Mouse (Mus musculus) heart, embryonic 15.5 days (tissue): ENCODE measurements around the gene Sgms2. TPM values are rescaled to one million over a fixed set of nuclear protein-coding genes. Genes with fewer than 3 reads are reported as not detected.
A peak's percentile ranks its signal among the peaks of the same experiment; 100 is the strongest.

Source experiments
- ATAC-seq: fragments of 200-750 bp; cut with Nextera tagmentation; replicated peaks from 2 replicates; pipeline ENCODE4 v1.8.0; 2017; ENCODE audit warnings: low read depth, moderate TSS enrichment; ENCODE audit not compliant: insufficient number of reproducible peaks, insufficient read depth, low FRiP score
- H3K27ac ChIP-seq: fragments of 300-500 bp; sonication (generic); 2 replicates; pipeline ENCODE4 v1.5.1; 2015; ENCODE audit warnings: mild to moderate bottlenecking, inconsistent platforms
- H3K27me3 ChIP-seq: fragments of 300-500 bp; sonication (generic); 2 replicates; pipeline ENCODE4 v1.6.1; 2015; ENCODE audit warnings: inconsistent platforms
- H3K36me3 ChIP-seq: fragments of 300-500 bp; sonication (generic); 2 replicates; pipeline ENCODE4 v1.6.1; 2015; ENCODE audit warnings: mild to moderate bottlenecking, inconsistent platforms
- H3K4me1 ChIP-seq: fragments of 300-500 bp; sonication (generic); replicated peaks from 2 replicates; pipeline ENCODE4 v1.6.1; 2015; ENCODE audit warnings: inconsistent platforms
- H3K4me2 ChIP-seq: fragments of 300-500 bp; sonication (generic); 2 replicates; pipeline ENCODE4 v1.6.1; 2015; ENCODE audit warnings: inconsistent platforms, mild to moderate bottlenecking, moderate library complexity
- H3K4me3 ChIP-seq: fragments of 300-500 bp; sonication (generic); 2 replicates; pipeline ENCODE4 v1.5.1; 2015; ENCODE audit warnings: mild to moderate bottlenecking, inconsistent platforms
- H3K9ac ChIP-seq: fragments of 300-500 bp; sonication (generic); 2 replicates; pipeline ENCODE4 v1.6.1; 2015; ENCODE audit warnings: mild to moderate bottlenecking, inconsistent platforms
- H3K9me3 ChIP-seq: fragments of 300-500 bp; sonication (generic); replicated peaks from 2 replicates; pipeline ENCODE4 v1.6.1; 2016; ENCODE audit warnings: inconsistent platforms
- WGBS: fragments of 180-500 bp; shearing (Covaris S2); methylation state at CpG from one replicate; pipeline ENCODE4 v1.1.7; 2015; ENCODE audit warnings: mixed read lengths; 5-methylcytosine and 5-hydroxymethylcytosine counted together
- polyA plus RNA-seq: library from polyadenylated mRNA; unstranded; fragments of >200 nt; fragmentation: Nextera tagmentation; extraction: Ambion mirVana; gene quantifications from 2 replicates; pipeline ENCODE4 v1.2.1, GENCODE M21; 2015

Sgms2 gene
- polyA plus RNA-seq, 1 experiment from 2014 or later: 1.8 TPM

DNA sequence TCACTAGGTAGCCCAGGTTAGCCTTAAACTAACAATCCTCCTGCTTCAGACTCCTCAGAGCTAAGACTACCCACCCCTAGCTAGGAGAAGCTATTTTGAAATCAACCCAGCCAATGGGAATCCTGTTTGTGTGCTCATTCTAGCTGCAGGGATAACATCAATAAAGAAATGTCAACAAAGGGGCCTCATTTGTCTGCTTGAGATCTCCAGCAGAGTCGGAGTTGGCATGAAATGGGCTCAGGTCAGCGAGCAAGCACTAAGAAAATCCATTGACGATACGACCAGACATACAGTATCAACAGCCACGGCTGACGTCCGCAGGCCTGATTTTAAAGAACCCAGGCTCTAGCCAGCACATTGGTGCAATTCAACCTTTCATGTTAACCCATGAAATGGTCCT, 164.0 kb downstream of the Sgms2 start:
- ATAC-seq: no peak
- Histone ChIP-seq H3K27ac (no peak overlapping the region), H3K27me3 (no peaks in the 10 kb centered on the region), H3K9me3 (no peaks in the 10 kb centered on the region), H3K4me3 (no peak overlapping the region), H3K9ac (no peak overlapping the region), H3K4me1 (no peaks in the 10 kb centered on the region), H3K4me2 (no peak overlapping the region), H3K36me3 (no peaks in the 10 kb centered on the region)
- WGBS: 65% methylated on average over 7 of the region's 7 CpGs

DNA sequence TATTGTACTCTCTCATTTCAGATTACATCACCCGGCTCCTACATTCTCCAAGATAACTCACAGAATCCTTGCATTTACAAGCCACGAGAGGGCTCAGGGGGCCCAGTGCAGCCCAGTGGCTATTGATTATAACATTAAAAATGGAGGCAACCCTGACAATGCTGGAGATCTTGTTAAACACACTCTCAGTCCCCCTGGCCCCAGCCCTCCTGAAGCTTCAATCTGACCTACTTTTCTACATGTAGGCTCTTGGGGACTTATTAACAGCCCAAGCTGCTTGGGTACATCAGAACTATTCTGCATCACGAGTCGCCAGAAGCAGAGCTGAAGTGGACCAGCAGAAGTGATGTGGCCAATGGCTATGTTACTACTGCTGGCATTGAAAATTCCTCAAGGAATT, 164.6 kb downstream of the Sgms2 start:
- no peak overlapping the region for H3K27ac ChIP-seq
- WGBS: 87% methylated on average over 4 of the region's 4 CpGs
- no peaks in the 10 kb centered on the region for H3K36me3 ChIP-seq
- no peaks in the 10 kb centered on the region for H3K27me3 ChIP-seq
- H3K4me2 ChIP-seq: no peak overlapping the region
- no peak for ATAC-seq
- no peak overlapping the region for H3K9ac ChIP-seq
- H3K4me3 ChIP-seq: no peak overlapping the region
- H3K9me3 ChIP-seq: no peaks in the 10 kb centered on the region
- H3K4me1 ChIP-seq: no peaks in the 10 kb centered on the region

DNA sequence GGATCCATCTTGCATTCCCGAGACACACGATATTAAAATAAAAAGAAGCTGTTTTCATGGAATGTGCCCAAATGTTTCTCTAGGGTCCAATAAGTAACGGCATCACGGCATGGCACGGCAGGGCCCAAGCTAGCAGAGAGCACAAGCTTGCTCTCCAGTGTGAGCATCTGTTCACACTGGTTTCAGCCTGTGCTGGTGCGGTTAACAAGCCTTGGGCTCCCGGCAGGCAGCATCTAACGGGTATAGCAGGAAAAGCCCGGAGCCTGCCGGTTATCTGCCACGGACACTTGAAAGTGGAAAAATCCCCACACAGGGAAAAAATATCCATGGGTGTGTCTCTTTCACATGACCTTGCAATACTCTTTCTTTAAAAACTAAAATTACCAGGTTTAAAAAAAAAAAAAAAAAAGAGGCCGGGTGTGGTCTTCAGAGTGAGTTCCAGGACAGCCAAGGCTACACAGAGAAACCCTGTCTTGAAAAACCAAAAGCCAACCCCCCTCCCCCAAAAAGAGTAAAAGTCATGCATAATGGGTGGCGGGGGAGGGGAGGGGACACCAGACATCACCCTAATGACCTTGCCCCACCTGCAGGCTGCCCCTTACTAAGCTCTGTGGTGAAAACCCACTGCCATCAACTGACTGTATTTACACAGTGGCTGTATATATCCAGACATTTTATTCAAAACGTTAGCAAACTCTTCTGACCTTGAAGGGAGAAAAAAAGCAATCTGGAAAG, 169.0 kb downstream of the Sgms2 start:
- H3K27me3 ChIP-seq: no peaks in the 10 kb centered on the region
- 68% methylated on average over 14 of the region's 14 CpGs for WGBS
- H3K9ac ChIP-seq: no peak overlapping the region
- no peak overlapping the region for H3K27ac ChIP-seq
- H3K4me2 ChIP-seq: no peak overlapping the region
- H3K9me3 ChIP-seq: no peaks in the 10 kb centered on the region
- H3K4me3 ChIP-seq: no peak overlapping the region
- H3K36me3 ChIP-seq: no peaks in the 10 kb centered on the region
- ATAC-seq: no peak
- peaks cover 2% of the 10 kb centered on the region; the same call in 1 of the 2 replicates for H3K4me1 ChIP-seq

DNA sequence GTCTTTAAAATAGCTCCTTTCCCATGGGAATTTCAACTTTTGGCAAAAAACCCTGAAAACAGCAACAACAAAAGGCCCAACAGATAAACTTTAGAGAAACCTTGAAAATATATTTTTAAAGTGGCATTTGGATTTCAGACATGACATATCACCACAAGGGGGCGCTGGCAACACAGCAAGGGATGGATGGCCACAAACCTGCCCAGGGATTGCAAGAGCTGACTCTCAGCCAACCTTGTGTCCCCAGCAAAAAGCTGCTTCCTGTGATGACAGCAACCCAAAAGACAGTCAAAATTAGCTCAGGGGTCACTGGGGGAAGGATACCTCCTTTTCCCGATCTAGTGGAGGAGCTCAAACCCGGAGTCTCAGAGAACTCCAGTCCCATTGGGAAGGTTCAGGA, 171.0 kb downstream of the Sgms2 start:
- Histone ChIP-seq H3K36me3 (no peaks in the 10 kb centered on the region), H3K4me3 (no peak overlapping the region), H3K4me1 (peaks cover 2% of the 10 kb centered on the region), H3K9me3 (no peaks in the 10 kb centered on the region), H3K4me2 (peak overlapping the region; percentile 25; the same call in 1 of the 2 replicates), H3K27me3 (no peaks in the 10 kb centered on the region), H3K27ac (no peak overlapping the region), H3K9ac (no peak overlapping the region)
- no peak for ATAC-seq
- 5% methylated on average over 3 of the region's 3 CpGs for WGBS

DNA sequence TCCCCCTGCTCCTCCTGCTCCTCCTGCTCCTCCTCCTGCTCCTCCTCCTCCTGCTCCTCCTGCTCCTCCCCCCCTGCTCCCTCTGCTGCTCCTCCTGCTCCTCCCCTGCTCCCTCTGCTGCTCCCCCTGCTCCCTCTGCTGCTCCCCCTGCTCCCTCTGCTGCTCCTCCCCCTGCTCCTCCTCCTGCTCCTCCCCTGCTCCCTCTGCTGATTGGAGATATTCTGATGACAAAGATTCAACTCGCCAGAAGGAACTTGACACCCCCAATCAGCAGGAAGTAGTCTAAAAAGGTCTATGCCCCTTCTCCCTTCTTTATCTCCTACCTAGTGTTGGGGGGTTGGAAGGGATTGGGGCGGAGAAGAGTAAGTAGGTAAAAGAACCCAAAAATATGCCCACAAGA, 173.0 kb downstream of the Sgms2 start:
- H3K9me3 ChIP-seq: no peaks in the 10 kb centered on the region
- WGBS: 49% methylated on average over 2 of the region's 2 CpGs
- H3K36me3 ChIP-seq: no peaks in the 10 kb centered on the region
- ATAC-seq: no peak
- no peak overlapping the region for H3K4me3 ChIP-seq
- H3K4me2 ChIP-seq: no peak overlapping the region
- no peaks in the 10 kb centered on the region for H3K27me3 ChIP-seq
- no peak overlapping the region for H3K27ac ChIP-seq
- H3K4me1 ChIP-seq: peaks cover 2% of the 10 kb centered on the region
- no peak overlapping the region for H3K9ac ChIP-seq

DNA sequence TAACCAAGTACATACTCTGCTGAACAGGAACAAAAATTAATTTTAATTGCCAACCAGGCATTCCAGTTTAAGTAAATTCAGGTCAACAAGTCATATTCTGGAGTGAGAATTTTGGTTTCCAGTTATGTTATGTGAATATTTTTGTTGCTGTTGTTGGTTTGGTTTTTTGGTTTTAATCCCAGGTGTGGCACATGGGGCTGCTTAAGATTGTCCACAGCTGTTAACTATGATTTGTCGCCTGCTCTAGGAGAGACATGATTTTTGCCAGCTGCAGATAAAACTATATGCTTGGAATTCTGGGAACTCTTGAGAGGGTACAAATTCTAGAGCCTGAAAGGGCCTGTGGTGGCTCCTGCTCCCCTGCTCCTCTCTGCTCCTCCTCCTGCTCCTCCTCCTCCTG, 174.1 kb downstream of the Sgms2 start:
- H3K27ac ChIP-seq: no peak overlapping the region
- H3K9me3 ChIP-seq: no peaks in the 10 kb centered on the region
- H3K4me1 ChIP-seq: peaks cover 2% of the 10 kb centered on the region
- no peaks in the 10 kb centered on the region for H3K27me3 ChIP-seq
- no peak overlapping the region for H3K4me2 ChIP-seq
- WGBS: 85% methylated on average over 1 of the region's 1 CpGs
- no peaks in the 10 kb centered on the region for H3K36me3 ChIP-seq
- no peak for ATAC-seq
- H3K9ac ChIP-seq: no peak overlapping the region
- H3K4me3 ChIP-seq: no peak overlapping the region

DNA sequence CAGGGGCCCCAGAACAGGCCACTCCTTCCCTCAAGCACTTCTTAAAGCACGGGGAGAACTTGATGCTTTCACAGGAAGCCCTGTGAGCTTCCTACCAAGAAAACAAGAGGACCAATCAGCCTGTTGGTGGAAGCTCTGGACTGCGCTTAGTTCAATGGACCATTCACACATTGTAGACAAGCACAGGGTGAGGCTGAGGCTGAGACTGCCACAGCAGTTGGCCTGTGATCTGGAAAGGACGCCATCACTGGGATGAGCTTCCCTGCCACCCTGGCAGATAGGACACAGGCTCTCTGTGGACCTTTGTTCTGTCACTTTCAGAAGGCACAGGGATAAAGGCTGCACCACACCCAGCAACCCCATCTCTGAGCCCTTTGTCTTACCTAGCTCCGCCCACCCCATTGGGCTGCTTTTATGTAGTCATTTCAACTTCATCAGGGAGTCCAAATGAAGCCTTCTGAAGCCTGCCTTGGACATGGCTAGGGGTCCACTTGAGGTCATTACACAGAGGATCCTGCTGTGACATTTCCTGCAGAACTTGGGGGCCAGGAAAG, 175.2 kb downstream of the Sgms2 start:
- 46% methylated on average over 4 of the region's 4 CpGs for WGBS
- Histone ChIP-seq H3K9ac (no peak overlapping the region), H3K4me3 (no peak overlapping the region)

DNA sequence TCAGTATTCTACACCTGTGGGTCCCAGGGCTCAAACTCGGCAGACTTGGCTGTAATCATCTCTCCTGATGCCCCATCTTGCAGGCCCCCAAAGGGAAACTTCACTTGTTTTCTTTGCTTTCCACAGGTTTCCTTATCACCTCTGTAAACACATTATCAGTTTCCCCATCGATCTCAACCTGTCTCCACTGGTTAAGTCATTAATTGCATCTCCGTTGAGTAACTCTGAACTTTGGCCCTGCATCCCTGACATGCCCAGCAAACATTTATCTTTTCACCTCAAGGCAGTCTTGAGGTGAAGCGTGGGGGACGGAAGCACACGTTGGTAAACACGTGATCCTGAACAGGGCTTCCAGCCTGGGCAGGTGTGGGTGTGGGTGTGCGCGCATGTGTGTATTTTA, 178.9 kb downstream of the Sgms2 start:
- Histone ChIP-seq H3K9ac (no peak overlapping the region), H3K27me3 (no peaks in the 10 kb centered on the region), H3K4me3 (no peak overlapping the region), H3K36me3 (no peaks in the 10 kb centered on the region), H3K9me3 (peaks cover 12% of the 10 kb centered on the region; the same call in 1 of the 2 replicates), H3K27ac (no peak overlapping the region), H3K4me1 (no peaks in the 10 kb centered on the region; the same call in 1 of the 2 replicates), H3K4me2 (no peak overlapping the region)
- ATAC-seq: no peak
- 65% methylated on average over 9 of the region's 9 CpGs for WGBS

More for the DNA sequence above, 175.2 kb downstream of the Sgms2 start:
- no peak for ATAC-seq
- Histone ChIP-seq H3K36me3 (no peaks in the 10 kb centered on the region), H3K4me1 (peaks cover 2% of the 10 kb centered on the region), H3K27me3 (no peaks in the 10 kb centered on the region), H3K27ac (no peak overlapping the region), H3K4me2 (peak overlapping the region; percentile 40), H3K9me3 (no peaks in the 10 kb centered on the region)

DNA sequence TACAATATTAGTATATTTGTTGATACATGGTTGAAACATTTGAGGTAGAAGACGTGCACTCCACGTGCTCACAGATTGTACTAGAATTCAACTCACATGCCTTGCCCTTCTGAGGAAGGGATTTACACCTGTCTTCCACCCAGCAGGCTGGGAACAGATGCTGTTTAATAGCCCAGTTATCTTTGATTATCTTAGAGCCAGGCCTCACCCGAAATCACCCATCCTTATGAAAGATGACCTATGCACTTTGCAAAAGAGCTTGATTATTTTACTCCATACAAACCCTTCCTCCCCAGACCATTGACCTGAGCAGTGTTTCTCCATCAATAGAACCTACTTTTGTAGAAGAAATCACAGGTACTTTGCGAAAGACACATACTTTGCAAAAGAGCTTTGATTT, 180.6 kb downstream of the Sgms2 start:
- H3K36me3 ChIP-seq: no peaks in the 10 kb centered on the region
- peaks cover 12% of the 10 kb centered on the region; the same call in 1 of the 2 replicates for H3K9me3 ChIP-seq
- no peak overlapping the region for H3K4me2 ChIP-seq
- H3K27me3 ChIP-seq: no peaks in the 10 kb centered on the region
- H3K9ac ChIP-seq: no peak overlapping the region
- ATAC-seq: no peak
- no peak overlapping the region for H3K27ac ChIP-seq
- 84% methylated on average over 4 of the region's 4 CpGs for WGBS
- no peak overlapping the region for H3K4me3 ChIP-seq
- no peaks in the 10 kb centered on the region for H3K4me1 ChIP-seq

DNA sequence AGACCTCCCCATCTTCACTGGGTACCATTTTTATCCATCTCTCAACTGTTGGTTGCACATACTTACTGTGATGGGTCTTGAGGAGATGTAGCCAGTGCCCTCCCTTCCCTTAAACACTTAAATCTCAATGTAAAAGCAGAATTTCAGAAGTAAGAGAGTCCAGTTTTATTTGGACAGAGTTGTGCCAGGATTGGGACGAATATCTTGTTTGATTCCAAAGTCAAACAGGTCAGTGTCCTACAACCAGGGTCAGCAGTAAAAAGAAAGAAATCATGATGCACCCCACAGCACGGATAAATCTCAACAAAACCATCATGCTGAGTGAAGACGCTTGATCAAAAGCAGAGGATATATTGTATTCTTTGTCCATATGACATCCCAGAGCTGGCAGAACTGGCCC, 183.4 kb downstream of the Sgms2 start:
- Histone ChIP-seq H3K27me3 (no peaks in the 10 kb centered on the region), H3K4me1 (no peaks in the 10 kb centered on the region), H3K4me3 (no peak overlapping the region), H3K36me3 (no peaks in the 10 kb centered on the region), H3K27ac (no peak overlapping the region), H3K9ac (no peak overlapping the region), H3K9me3 (peaks cover 12% of the 10 kb centered on the region; the same call in 1 of the 2 replicates), H3K4me2 (no peak overlapping the region)
- WGBS: 81% methylated on average over 3 of the region's 3 CpGs
- no peak for ATAC-seq

DNA sequence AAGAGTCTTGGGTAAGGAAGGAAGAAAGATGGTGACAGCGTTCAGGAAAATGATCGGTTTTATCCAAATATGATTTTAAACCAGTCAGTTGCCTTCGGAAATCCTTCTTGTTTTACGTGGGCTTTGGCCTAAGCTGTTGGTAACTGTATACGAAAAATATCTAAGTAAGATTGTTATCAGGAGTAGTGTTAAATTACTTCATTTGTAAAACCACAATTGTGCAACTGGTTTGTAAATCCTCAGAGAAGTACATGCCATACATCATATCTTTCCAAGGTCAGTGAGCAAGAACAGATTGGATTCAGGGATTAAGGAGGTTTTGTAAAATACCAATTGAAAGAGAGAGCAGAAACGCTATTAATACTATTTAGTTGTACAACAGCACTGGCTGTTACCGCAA, 185.0 kb downstream of the Sgms2 start:
- H3K4me2 ChIP-seq: no peak overlapping the region
- no peak overlapping the region for H3K4me3 ChIP-seq
- WGBS: 82% methylated on average over 7 of the region's 7 CpGs
- H3K27ac ChIP-seq: no peak overlapping the region
- H3K9ac ChIP-seq: no peak overlapping the region
- no peaks in the 10 kb centered on the region for H3K27me3 ChIP-seq
- no peak for ATAC-seq
- peaks cover 6% of the 10 kb centered on the region for H3K4me1 ChIP-seq
- peaks cover 12% of the 10 kb centered on the region; the same call in 1 of the 2 replicates for H3K9me3 ChIP-seq
- no peaks in the 10 kb centered on the region for H3K36me3 ChIP-seq

DNA sequence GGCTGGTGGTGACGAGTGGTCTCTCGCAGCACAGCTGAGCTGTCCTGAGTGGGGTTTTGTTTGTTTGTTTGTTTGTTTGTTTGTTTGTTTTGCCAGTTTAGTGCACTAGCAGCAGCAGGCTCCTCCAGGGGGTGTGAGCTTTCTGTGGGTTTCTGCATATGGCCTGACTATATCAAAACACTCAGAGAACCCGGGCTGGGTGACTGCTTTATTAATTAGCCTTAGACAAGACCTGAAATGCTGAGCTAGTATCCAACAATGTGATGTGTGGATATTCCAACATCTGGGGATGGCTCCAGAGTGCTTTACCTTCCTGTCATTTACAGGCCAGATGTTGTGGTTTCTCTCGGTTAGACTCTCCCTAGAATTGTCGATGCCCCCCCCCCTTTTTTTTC, 187.9 kb downstream of the Sgms2 start:
- H3K27ac ChIP-seq: no peak overlapping the region

More for the DNA sequence above, 187.9 kb downstream of the Sgms2 start:
- Histone ChIP-seq H3K4me3 (peak overlapping the region; percentile 77), H3K36me3 (no peaks in the 10 kb centered on the region), H3K4me1 (peaks cover 6% of the 10 kb centered on the region), H3K27me3 (no peaks in the 10 kb centered on the region), H3K9me3 (no peaks in the 10 kb centered on the region), H3K9ac (peak overlapping the region; percentile 72), H3K4me2 (peak overlapping the region; percentile 97)
- no peak for ATAC-seq
- 18% methylated on average over 5 of the region's 5 CpGs for WGBS
